Mouse (Mus musculus): ENCODE data around the gene Nt5m.

GRCm38 (mm10) chr11:59908446-59908845, 69.2 kb downstream of the Nt5m start:
- TF ChIP-seq POLR2A (IDR thresholded peaks at IDR 0.05; ENCODE audit: extremely low read depth, insufficient read depth, low read length) (no peak), CTCF (IDR thresholded peaks at IDR 0.05; ENCODE audit: extremely low read depth, insufficient read depth, low read length) (no peak)

Data from cortical plate, adult 2 months (tissue).